Mouse (Mus musculus): ENCODE measurements around the gene Ggct. TPM values are rescaled to one million over a fixed set of nuclear protein-coding genes. Genes with fewer than 3 reads are reported as not detected.

The Ggct gene
- polyA plus RNA-seq, 1 experiment from 2014 or later: 10.6 TPM

DNA sequence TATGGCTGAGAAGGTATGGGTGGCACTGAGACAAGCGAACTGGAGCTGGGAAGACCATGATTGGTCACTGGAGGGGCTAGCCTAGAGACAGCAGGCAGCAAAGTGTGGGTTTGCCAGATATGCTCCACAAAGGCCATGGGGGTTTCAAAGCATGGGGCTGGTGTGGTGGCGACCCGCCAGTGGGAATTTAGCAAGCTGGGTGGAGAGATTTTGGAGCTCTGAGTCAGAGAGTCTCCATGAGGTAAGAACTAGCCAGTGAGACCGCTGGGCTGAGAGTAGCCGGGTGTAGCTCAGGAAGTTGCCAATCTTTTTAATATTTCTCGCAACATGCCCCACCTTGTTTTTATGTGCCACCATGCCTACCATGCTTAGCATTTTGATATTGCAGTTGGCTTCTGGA is 4.6 kb downstream of the Ggct start:
- H3K27ac ChIP-seq: no peak overlapping the region
- H3K4me2 ChIP-seq: no peak overlapping the region
- no peaks in the 10 kb centered on the region for H3K9me3 ChIP-seq (replicated peaks)
- no peak for ATAC-seq
- WGBS: 98% methylated on average over 6 of the region's 6 CpGs
- H3K36me3 ChIP-seq (ENCODE audit: poor library complexity, severe bottlenecking): no peaks in the 10 kb centered on the region
- 0 out of 2 replicates have a peak, but pooled peaks cover 12% of the 10 kb centered on the region for H3K27me3 ChIP-seq
- peaks cover 8% of the 10 kb centered on the region; the same call in 1 of the 2 replicates for H3K4me1 ChIP-seq
- no peak overlapping the region for H3K9ac ChIP-seq
- H3K4me3 ChIP-seq: no peak overlapping the region

DNA sequence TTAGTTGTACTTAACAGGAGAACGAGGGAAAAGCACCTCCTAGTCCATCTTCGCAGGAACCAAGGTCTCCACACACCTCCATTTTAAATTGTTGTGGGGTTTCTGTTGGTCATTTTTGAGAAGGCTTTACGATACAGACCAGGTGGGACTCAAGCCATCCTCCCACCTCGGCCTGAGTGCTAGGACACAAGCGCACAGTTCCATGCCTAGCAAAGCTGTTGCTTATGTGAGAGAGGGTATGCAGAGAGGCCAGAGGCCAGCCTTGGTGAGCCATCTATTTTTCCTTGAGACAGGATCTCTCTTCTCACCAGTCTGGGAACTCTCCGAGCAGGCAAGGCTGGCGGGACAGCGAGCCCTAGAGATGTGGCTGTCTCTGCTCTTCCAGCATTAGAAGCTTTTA is 8.7 kb downstream of the Ggct start:
- Histone ChIP-seq H3K9me3 (replicated peaks) (no peaks in the 10 kb centered on the region), H3K4me2 (no peak overlapping the region), H3K4me1 (no peaks in the 10 kb centered on the region), H3K27ac (no peak overlapping the region), H3K27me3 (no peaks in the 10 kb centered on the region), H3K4me3 (no peak overlapping the region), H3K36me3 (ENCODE audit: poor library complexity, severe bottlenecking) (no peaks in the 10 kb centered on the region), H3K9ac (no peak overlapping the region)
- 97% methylated on average over 8 of the region's 8 CpGs for WGBS
- ATAC-seq: no peak

DNA sequence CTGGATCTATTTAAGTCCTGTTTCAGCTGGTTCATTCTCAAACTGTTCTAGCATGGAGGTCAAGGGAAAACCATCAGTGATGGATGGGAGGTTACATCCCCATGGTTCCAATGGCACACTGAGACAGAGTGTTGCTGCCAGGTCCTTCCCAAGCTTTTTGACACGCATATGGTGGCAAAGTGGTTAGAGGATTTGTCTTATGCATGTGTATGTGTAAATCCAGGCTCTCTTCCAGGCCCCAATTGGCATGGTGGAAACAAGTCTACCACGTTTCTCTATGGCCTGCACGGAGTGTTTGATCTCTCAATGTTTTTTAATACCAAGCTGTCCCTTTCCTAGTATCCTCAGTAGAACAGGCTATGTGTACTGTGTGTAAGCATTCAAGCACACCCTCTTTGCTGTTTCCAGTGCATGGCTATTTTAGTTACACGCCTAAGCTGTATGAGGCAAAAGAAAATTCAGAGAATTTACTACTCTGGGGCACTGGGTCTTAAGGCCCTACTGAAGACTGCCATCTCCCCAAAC is 9.2 kb downstream of the Ggct start:
- no peaks in the 10 kb centered on the region for H3K27me3 ChIP-seq
- WGBS: 90% methylated on average over 4 of the region's 4 CpGs
- no peaks in the 10 kb centered on the region for H3K9me3 ChIP-seq (replicated peaks)
- no peak overlapping the region for H3K27ac ChIP-seq
- H3K9ac ChIP-seq: no peak overlapping the region
- H3K4me1 ChIP-seq: no peaks in the 10 kb centered on the region
- H3K4me2 ChIP-seq: no peak overlapping the region
- H3K36me3 ChIP-seq (ENCODE audit: poor library complexity, severe bottlenecking): no peaks in the 10 kb centered on the region
- no peak for ATAC-seq
- H3K4me3 ChIP-seq: no peak overlapping the region

DNA sequence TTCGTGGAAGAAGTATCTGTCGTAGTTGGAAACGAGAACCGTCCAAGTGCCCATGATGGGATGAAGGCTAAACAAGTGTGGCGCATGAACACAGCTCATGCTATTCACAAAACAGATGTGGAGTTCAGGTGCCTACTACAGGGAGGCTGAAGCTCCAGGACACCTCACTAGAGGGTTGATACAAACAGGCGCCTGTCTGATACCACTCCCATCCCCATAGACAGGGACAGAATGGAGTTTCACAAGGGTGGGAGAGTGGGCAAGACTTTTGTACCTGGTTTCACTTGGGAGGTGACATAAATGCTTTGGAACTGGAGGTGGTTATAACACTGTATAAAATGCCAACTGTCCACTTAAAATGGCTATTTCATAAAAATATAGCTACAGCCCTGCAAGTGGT is 13.3 kb downstream of the Ggct start:
- no peaks in the 10 kb centered on the region for H3K4me1 ChIP-seq
- H3K36me3 ChIP-seq (ENCODE audit: poor library complexity, severe bottlenecking): no peaks in the 10 kb centered on the region
- H3K4me3 ChIP-seq: no peak overlapping the region
- no peak for ATAC-seq
- 96% methylated on average over 6 of the region's 6 CpGs for WGBS
- no peaks in the 10 kb centered on the region for H3K9me3 ChIP-seq (replicated peaks)
- no peak overlapping the region for H3K27ac ChIP-seq
- no peak overlapping the region for H3K4me2 ChIP-seq
- H3K9ac ChIP-seq: no peak overlapping the region
- H3K27me3 ChIP-seq: 0 out of 2 replicates have a peak, but pooled peaks cover under 1% of the 10 kb centered on the region

DNA sequence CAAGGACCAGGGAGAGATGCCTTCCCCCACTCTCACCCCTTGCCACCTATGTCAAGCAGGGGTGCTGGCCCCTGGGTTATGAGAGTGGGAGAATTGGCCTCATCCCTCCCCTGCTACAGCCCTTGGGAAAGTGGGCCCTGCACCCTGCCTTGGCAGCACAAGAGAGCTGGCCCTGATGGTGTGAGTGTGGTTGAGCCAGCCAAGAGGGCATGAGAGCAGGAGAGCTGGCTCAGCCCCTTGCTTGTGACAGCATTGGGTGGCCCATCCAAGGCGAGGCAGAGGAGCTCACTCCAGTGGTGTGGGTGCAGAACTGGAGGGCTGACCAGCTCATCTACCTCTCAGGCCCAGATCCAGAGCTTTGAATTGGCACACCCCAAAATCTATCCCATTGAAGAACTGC is 17.1 kb downstream of the Ggct start:
- ATAC-seq: no peak
- no peaks in the 10 kb centered on the region for H3K9me3 ChIP-seq (replicated peaks)
- peaks cover 14% of the 10 kb centered on the region for H3K4me1 ChIP-seq
- no peak overlapping the region for H3K4me2 ChIP-seq
- H3K9ac ChIP-seq: no peak overlapping the region
- H3K27ac ChIP-seq: no peak overlapping the region
- 80% methylated on average over 1 of the region's 1 CpGs for WGBS
- H3K36me3 ChIP-seq (ENCODE audit: poor library complexity, severe bottlenecking): no peaks in the 10 kb centered on the region
- H3K4me3 ChIP-seq: no peak overlapping the region
- H3K27me3 ChIP-seq: peaks cover 29% of the 10 kb centered on the region

GRCm38 (mm10) chr6:54974501-54974900 is 18.2 kb downstream of the Ggct start:
- no peak overlapping the region for H3K9ac ChIP-seq
- H3K4me2 ChIP-seq: no peak overlapping the region
- no peaks in the 10 kb centered on the region for H3K36me3 ChIP-seq (ENCODE audit: poor library complexity, severe bottlenecking)
- no peak for ATAC-seq
- peaks cover 14% of the 10 kb centered on the region for H3K4me1 ChIP-seq
- H3K27me3 ChIP-seq: peaks cover 37% of the 10 kb centered on the region
- H3K9me3 ChIP-seq (replicated peaks): no peaks in the 10 kb centered on the region
- H3K4me3 ChIP-seq: no peak overlapping the region
- no peak overlapping the region for H3K27ac ChIP-seq
- WGBS: 58% methylated on average over 5 of the region's 5 CpGs

DNA sequence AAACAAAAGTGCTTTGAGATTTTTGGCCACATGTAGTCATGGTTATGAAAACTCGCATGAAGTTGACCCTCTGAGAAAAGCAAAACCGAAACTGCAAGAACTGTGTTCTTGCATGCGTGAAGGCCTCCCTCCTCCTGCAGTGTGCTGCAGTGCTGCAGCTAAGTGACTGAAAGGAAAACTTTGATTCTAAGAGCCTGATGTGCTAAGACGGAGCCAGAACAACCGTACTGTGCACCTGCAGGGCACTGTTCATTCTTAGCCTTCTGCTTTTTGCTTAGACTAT is 19.9 kb downstream of the Ggct start:
- no peak for ATAC-seq
- Histone ChIP-seq H3K27ac (no peak overlapping the region), H3K9ac (no peak overlapping the region), H3K4me3 (peak overlapping the region; percentile 62), H3K36me3 (ENCODE audit: poor library complexity, severe bottlenecking) (no peaks in the 10 kb centered on the region), H3K4me2 (peak overlapping the region; percentile 94), H3K9me3 (replicated peaks) (no peaks in the 10 kb centered on the region), H3K4me1 (peaks cover 14% of the 10 kb centered on the region), H3K27me3 (peaks cover 37% of the 10 kb centered on the region)
- WGBS: 5% methylated on average over 5 of the region's 5 CpGs

GRCm38 (mm10) chr6:54972111-54972928 is 20.4 kb downstream of the Ggct start, which contains the start of gene Nod1:
Gene Nod1 (minus strand): TSS chr6:54972612.
- peak; percentile 92 for ATAC-seq
- Histone ChIP-seq H3K27me3 (peaks cover 37% of the 10 kb centered on the region), H3K4me3 (peak within 1 kb of the TSS; percentile 62), H3K4me2 (peak within 1 kb of the TSS; percentile 94), H3K9me3 (replicated peaks) (no peaks in the 10 kb centered on the region), H3K36me3 (ENCODE audit: poor library complexity, severe bottlenecking) (no peaks in the 10 kb centered on the region), H3K4me1 (peaks cover 14% of the 10 kb centered on the region), H3K9ac (peak within 1 kb of the TSS; percentile 70), H3K27ac (no peak within 1 kb of the TSS)
- 2% methylated on average over 48 of the region's 53 CpGs for WGBS

GRCm38 (mm10) chr6:54971731-54972110 is 21.0 kb downstream of the Ggct start:
- no peaks in the 10 kb centered on the region for H3K36me3 ChIP-seq (ENCODE audit: poor library complexity, severe bottlenecking)
- no peaks in the 10 kb centered on the region for H3K9me3 ChIP-seq (replicated peaks)
- H3K4me3 ChIP-seq: peak overlapping the region; percentile 62
- no peak overlapping the region for H3K27ac ChIP-seq
- 18% methylated on average over 8 of the region's 8 CpGs for WGBS
- ATAC-seq: no peak
- H3K9ac ChIP-seq: peak overlapping the region; percentile 70
- peaks cover 37% of the 10 kb centered on the region for H3K27me3 ChIP-seq
- peaks cover 14% of the 10 kb centered on the region for H3K4me1 ChIP-seq
- peak overlapping the region; percentile 94 for H3K4me2 ChIP-seq

DNA sequence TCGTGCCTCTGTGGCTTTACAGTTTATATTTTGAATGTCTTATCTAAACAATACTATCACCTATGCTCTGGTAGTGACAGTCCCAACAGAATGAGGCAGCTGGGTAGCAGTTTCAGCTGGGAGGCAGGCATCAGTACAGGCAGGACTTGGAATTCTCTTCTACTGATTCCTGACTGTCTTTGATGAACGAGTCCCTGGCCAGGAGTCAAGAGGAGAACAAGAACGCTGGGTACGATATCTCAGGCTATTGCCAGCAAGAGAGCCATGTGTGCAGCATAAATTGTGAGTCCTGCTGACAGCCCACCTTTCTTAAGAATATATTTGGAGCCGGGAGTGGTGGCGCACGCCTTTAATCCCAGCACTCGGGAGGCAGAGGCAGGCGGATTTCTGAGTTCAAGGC is 22.2 kb downstream of the Ggct start:
- no peak overlapping the region for H3K4me2 ChIP-seq
- no peaks in the 10 kb centered on the region for H3K9me3 ChIP-seq (replicated peaks)
- ATAC-seq: no peak
- WGBS: 85% methylated on average over 9 of the region's 9 CpGs
- H3K4me1 ChIP-seq: peaks cover 14% of the 10 kb centered on the region
- H3K27me3 ChIP-seq: peaks cover 37% of the 10 kb centered on the region
- no peak overlapping the region for H3K9ac ChIP-seq
- H3K4me3 ChIP-seq: no peak overlapping the region
- H3K27ac ChIP-seq: no peak overlapping the region
- no peaks in the 10 kb centered on the region for H3K36me3 ChIP-seq (ENCODE audit: poor library complexity, severe bottlenecking)

DNA sequence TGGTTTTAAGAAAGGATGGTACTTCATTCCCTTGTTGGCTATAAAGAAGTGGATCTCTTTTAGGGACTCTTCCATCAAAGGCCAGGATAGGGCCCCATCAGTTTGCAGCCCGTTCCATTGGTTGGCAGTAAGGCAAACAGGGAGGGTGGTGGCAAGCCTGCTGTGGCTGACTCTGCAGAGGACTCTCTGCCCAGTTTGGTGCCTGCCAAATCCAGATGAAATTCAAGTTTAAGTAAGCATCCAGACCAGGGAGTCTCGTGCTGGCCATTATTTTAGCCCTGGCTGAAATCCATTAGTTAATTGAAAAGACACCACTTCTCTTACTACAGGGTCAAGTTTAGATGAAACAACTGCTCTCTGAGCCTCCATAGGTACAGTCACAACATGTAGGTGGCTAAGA is 22.9 kb downstream of the Ggct start:
- Histone ChIP-seq H3K4me3 (no peak overlapping the region), H3K27me3 (peaks cover 37% of the 10 kb centered on the region), H3K27ac (no peak overlapping the region), H3K4me1 (peaks cover 14% of the 10 kb centered on the region), H3K9me3 (replicated peaks) (no peaks in the 10 kb centered on the region), H3K9ac (no peak overlapping the region), H3K4me2 (no peak overlapping the region), H3K36me3 (ENCODE audit: poor library complexity, severe bottlenecking) (no peaks in the 10 kb centered on the region)
- WGBS: 65% methylated on average over 2 of the region's 2 CpGs
- no peak for ATAC-seq

DNA sequence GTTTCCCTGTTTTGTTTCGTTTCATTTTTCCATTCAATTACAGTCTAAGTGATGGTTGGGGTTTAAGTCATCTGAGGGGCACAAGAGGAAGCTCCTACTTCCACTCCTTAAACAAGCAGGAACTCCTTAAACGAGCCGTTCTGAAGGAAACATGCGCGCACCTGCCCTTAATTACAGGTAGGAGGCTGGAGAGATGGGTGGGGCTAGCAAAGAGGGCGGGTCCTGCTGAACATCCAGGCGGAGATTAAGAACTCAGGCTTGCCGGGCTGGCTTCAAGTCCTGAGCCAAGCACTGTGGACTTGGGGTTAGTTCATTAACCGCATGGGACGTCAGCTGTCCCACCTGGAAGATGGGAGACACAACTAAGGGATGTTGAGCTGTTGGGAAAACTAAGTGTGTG is 25.2 kb downstream of the Ggct start:
- H3K36me3 ChIP-seq (ENCODE audit: poor library complexity, severe bottlenecking): no peaks in the 10 kb centered on the region
- no peak overlapping the region for H3K9ac ChIP-seq
- H3K4me3 ChIP-seq: no peak overlapping the region
- H3K27ac ChIP-seq: no peak overlapping the region
- no peaks in the 10 kb centered on the region for H3K9me3 ChIP-seq (replicated peaks)
- no peak overlapping the region for H3K4me2 ChIP-seq
- ATAC-seq: no peak
- peaks cover 23% of the 10 kb centered on the region for H3K27me3 ChIP-seq
- H3K4me1 ChIP-seq: peaks cover 7% of the 10 kb centered on the region
- WGBS: 41% methylated on average over 10 of the region's 10 CpGs

DNA sequence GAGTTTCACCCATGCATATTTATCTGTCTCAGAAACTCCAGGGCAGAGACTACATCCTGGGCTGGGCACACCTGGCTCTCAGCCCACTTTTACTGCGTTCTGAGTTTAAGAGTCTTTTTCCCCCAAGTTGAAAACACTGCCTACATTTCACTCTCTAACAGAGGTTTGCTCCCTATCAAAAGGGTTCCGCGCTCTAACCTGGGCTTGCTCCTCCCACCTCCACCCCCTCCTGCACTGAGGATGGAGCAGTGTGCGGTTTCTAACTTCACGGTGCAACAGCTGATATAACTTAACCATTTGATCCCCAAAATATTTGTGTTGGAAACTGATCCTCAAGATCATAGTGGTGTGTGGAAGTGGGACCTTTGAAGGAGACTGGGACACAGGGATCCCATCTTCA is 27.5 kb downstream of the Ggct start:
- no peak overlapping the region for H3K4me2 ChIP-seq
- H3K9ac ChIP-seq: no peak overlapping the region
- H3K27ac ChIP-seq: no peak overlapping the region
- peaks cover 5% of the 10 kb centered on the region for H3K27me3 ChIP-seq
- H3K4me3 ChIP-seq: no peak overlapping the region
- 63% methylated on average over 5 of the region's 5 CpGs for WGBS
- no peak for ATAC-seq
- no peaks in the 10 kb centered on the region for H3K36me3 ChIP-seq (ENCODE audit: poor library complexity, severe bottlenecking)
- H3K9me3 ChIP-seq (replicated peaks): no peaks in the 10 kb centered on the region
- no peaks in the 10 kb centered on the region for H3K4me1 ChIP-seq

Measured in forebrain, embryonic 13.5 days (tissue).